Mouse (Mus musculus): ENCODE results near the gene Rps6ka3. TPM values are rescaled to one million over a fixed set of nuclear protein-coding genes. Genes with fewer than 3 reads are reported as not detected.

Rps6ka3 gene
- polyA plus RNA-seq, 1 experiment from 2014 or later: 1.7 TPM

DNA sequence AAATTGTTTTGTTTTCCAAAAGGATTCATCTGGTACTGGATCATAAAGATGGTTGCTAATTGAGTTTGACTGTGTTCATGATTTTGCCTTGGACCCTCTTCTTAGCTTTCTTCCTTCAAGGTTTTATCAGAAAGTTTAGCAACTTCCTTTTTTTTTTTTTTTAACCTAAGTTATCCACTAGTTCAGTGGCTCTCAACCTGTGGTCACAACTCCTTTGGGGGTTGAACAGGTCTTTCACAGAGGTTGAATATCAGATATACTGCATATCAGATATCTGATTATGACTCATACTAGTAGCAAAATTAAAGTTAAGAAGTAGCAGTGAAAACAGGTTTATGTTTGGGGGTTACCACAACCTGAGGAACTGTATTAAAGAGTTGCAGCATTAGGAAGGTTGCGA, 85.8 kb downstream of the Rps6ka3 start:
- no peak overlapping the region for H3K4me3 ChIP-seq (ENCODE audit: low read depth, low read length)
- H3K4me2 ChIP-seq (ENCODE audit: low read depth, low read length): no peak overlapping the region
- H3K9ac ChIP-seq (replicated peaks): no peak overlapping the region
- H3K36me3 ChIP-seq (replicated peaks; ENCODE audit: insufficient read depth, low read length): no peaks in the 10 kb centered on the region
- no peak overlapping the region for H3K27ac ChIP-seq (ENCODE audit: low read depth)
- H3K27me3 ChIP-seq (ENCODE audit: insufficient read depth, low read length): no peaks in the 10 kb centered on the region
- 84% methylated on average over 1 of the region's 1 CpGs for WGBS (ENCODE audit: insufficient replicate concordance)
- DNase-seq: no peak
- TF ChIP-seq CTCF (IDR thresholded peaks at IDR 0.05; ENCODE audit: low read depth) (no peak), EP300 (IDR thresholded peaks at IDR 0.05; ENCODE audit: low read depth) (no peak)
- H3K9me3 ChIP-seq (ENCODE audit: low read length): no peaks in the 10 kb centered on the region
- no peaks in the 10 kb centered on the region for H3K4me1 ChIP-seq (ENCODE audit: insufficient read depth)
- ATAC-seq: no peak

GRCm38 (mm10) chrX:159302349-159303311, 92.5 kb downstream of the Rps6ka3 start:
- no peaks in the 10 kb centered on the region for H3K9me3 ChIP-seq (ENCODE audit: low read length)
- ATAC-seq (no peak), DNase-seq (no peak)
- peak overlapping the region; percentile 1 for H3K4me2 ChIP-seq (ENCODE audit: low read depth, low read length)
- H3K4me3 ChIP-seq (ENCODE audit: low read depth, low read length): no peak overlapping the region
- H3K27me3 ChIP-seq (ENCODE audit: insufficient read depth, low read length): no peaks in the 10 kb centered on the region
- no peaks in the 10 kb centered on the region for H3K4me1 ChIP-seq (ENCODE audit: insufficient read depth)
- 49% methylated on average over 11 of the region's 11 CpGs for WGBS (ENCODE audit: insufficient replicate concordance)
- TF ChIP-seq EP300 (IDR thresholded peaks at IDR 0.05; ENCODE audit: low read depth) (no peak), CTCF (IDR thresholded peaks at IDR 0.05; ENCODE audit: low read depth) (no peak)
- H3K36me3 ChIP-seq (replicated peaks; ENCODE audit: insufficient read depth, low read length): no peaks in the 10 kb centered on the region
- no peak overlapping the region for H3K9ac ChIP-seq (replicated peaks)
- H3K27ac ChIP-seq (ENCODE audit: low read depth): no peak overlapping the region

GRCm38 (mm10) chrX:159315293-159315692, 105.2 kb downstream of the Rps6ka3 start:
- no peaks in the 10 kb centered on the region for H3K4me1 ChIP-seq (ENCODE audit: insufficient read depth)
- peaks cover 4% of the 10 kb centered on the region; the same call in 1 of the 2 replicates for H3K36me3 ChIP-seq (replicated peaks; ENCODE audit: insufficient read depth, low read length)
- ATAC-seq: no peak
- WGBS (ENCODE audit: insufficient replicate concordance): 79% methylated on average over 7 of the region's 7 CpGs
- H3K4me3 ChIP-seq (ENCODE audit: low read depth, low read length): no peak overlapping the region
- no peak overlapping the region for H3K27ac ChIP-seq (ENCODE audit: low read depth)
- H3K9ac ChIP-seq (replicated peaks): no peak overlapping the region
- no peaks in the 10 kb centered on the region for H3K9me3 ChIP-seq (ENCODE audit: low read length)
- H3K27me3 ChIP-seq (ENCODE audit: insufficient read depth, low read length): no peaks in the 10 kb centered on the region
- no peak for DNase-seq
- no peak overlapping the region for H3K4me2 ChIP-seq (ENCODE audit: low read depth, low read length)
- no peak for TF ChIP-seq EP300 (IDR thresholded peaks at IDR 0.05; ENCODE audit: low read depth)
- no peak for TF ChIP-seq CTCF (IDR thresholded peaks at IDR 0.05; ENCODE audit: low read depth)

- ATAC-seq: no peak
- peak; percentile 52 for DNase-seq
- H3K4me2 ChIP-seq (ENCODE audit: low read depth, low read length): no peak overlapping the region
- H3K9ac ChIP-seq (replicated peaks): no peak overlapping the region
- WGBS (ENCODE audit: insufficient replicate concordance): 33% methylated on average over 8 of the region's 8 CpGs
- H3K27ac ChIP-seq (ENCODE audit: low read depth): no peak overlapping the region
- no peaks in the 10 kb centered on the region for H3K9me3 ChIP-seq (ENCODE audit: low read length)
- H3K4me1 ChIP-seq (ENCODE audit: insufficient read depth): no peaks in the 10 kb centered on the region
- no peak for TF ChIP-seq EP300 (IDR thresholded peaks at IDR 0.05; ENCODE audit: low read depth)
- TF ChIP-seq CTCF (IDR thresholded peaks at IDR 0.05; ENCODE audit: low read depth): peak; percentile 75
- no peaks in the 10 kb centered on the region for H3K36me3 ChIP-seq (replicated peaks; ENCODE audit: insufficient read depth, low read length)
- no peaks in the 10 kb centered on the region for H3K27me3 ChIP-seq (ENCODE audit: insufficient read depth, low read length)
- H3K4me3 ChIP-seq (ENCODE audit: low read depth, low read length): no peak overlapping the region
Observed at GRCm38 (mm10) chrX:159321342-159321741, 111.2 kb downstream of the Rps6ka3 start.

DNA sequence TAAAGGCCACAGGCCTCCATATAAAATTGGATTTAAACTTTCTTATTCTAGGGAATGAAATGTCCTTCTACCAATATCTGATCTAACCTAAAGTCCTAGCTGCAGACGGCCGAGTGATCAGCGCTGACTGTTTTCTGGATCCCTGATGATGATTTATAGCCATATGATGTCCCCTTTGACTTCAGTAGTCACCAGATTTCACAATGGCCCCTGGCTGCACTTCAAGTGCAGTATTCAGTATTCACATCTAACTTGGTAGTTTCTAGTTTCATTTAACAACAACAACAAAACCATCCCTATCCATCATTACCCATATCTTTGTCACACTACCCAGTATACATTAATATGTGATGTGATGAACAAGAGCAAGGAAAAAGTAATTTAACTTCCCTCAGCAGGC, 154.4 kb downstream of the Rps6ka3 start:
- no peak for DNase-seq
- H3K4me3 ChIP-seq (ENCODE audit: low read depth, low read length): no peak overlapping the region
- H3K9me3 ChIP-seq (ENCODE audit: low read length): no peaks in the 10 kb centered on the region
- no peak for ATAC-seq
- peaks cover 3% of the 10 kb centered on the region; the same call in 1 of the 2 replicates for H3K36me3 ChIP-seq (replicated peaks; ENCODE audit: insufficient read depth, low read length)
- H3K27ac ChIP-seq (ENCODE audit: low read depth): no peak overlapping the region
- no peak overlapping the region for H3K4me2 ChIP-seq (ENCODE audit: low read depth, low read length)
- H3K9ac ChIP-seq (replicated peaks): no peak overlapping the region
- TF ChIP-seq EP300 (IDR thresholded peaks at IDR 0.05; ENCODE audit: low read depth): no peak
- TF ChIP-seq CTCF (IDR thresholded peaks at IDR 0.05; ENCODE audit: low read depth): no peak
- 82% methylated on average over 3 of the region's 3 CpGs for WGBS (ENCODE audit: insufficient replicate concordance)
- H3K27me3 ChIP-seq (ENCODE audit: insufficient read depth, low read length): no peaks in the 10 kb centered on the region
- no peaks in the 10 kb centered on the region for H3K4me1 ChIP-seq (ENCODE audit: insufficient read depth)
